Mouse (Mus musculus) urinary bladder, postnatal 4 days (tissue): ENCODE measurements around the gene Slc1a3.
"Not testable (repeated sequence)": the region's sequence is repeated elsewhere in the genome, so short reads cannot be mapped to it uniquely, and the experiment has no call there.

Experiments used
- DNase-seq, 2 experiments: peaks; one replicate each; pipeline ENCODE4 v3.0.0; 2021 to 2022; ENCODE audit warnings: low spot score in 2 of 2

The Slc1a3 gene

DNA sequence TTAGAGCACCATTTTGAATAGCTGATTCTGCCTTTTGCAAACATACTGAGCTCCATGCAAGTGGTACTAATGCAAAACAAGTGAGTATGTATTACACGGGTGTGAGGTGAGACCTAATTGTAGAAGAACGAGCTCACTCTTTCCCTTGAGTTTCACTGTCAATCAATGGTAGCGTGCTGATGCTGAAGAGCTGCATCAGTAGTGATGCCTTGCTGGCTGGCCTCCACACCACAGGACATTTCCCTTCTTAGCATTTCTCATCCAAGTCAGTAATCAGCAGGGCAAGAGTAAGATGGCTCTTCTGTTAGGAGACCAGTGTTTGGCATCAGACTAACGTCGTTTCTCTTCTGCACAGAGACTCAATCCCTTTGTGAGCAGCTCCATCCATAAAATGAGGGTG is 4.0 kb downstream of the Slc1a3 start:
- DNase-seq, result no peak

DNA sequence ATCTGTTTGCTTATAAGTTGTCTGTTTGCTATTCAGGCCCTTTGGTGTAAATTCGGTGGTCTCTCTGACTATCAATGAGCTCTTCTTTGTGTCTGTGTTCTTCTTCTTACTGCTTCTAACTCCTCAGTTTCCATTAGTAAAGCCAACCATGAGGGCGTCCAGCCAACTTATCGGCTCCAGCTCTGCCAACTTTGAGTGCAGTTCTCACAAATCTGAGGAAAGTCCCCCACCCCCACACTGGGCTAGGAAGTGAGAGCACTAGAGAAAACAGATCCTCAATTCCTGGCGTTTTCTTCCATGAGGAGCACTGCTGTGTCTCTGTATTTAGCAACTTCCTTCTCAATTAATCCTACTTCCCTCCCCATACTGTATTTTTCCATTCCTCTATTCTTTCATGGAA is 4.4 kb downstream of the Slc1a3 start:
- no peak for DNase-seq

DNA sequence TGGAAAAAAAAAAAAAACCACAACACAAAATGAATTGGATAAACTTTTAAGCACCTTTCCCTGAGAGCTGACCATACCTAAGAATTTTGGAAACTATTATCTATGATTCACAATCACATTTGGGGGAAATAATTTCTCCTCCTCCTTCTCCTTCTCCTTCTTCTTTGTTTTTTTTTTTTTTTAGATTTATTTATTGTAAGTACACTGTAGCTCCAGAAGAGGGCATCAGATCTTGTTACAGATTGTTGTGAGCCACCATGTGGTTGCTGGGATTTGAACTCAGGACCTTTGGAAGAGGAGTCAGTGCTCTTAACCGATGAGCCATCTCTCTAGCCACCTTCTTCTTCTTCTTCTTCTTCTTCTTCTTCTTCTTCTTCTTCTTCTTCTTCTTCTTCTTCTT is 5.0 kb downstream of the Slc1a3 start:
- DNase-seq, result not testable (repeated sequence)

DNA sequence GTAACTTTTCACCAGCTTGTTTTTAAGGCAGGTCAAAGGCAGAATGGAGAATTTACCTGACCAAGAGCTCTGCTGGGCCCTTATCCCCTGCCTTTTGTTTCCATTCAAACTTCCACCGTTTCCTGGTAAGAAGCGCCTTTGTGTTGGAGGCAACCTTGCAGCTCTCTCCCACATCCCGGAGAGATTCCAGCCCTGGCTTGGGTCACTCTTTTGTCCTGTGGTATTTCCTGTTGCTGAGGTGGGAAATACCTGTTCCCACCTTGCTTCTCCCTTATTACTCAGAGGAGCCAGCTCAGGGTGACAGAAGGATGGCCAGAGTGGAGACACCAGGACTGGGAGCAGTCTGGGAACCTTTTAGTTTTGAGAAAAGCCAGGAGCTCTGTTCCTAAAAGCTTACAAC is 12.6 kb downstream of the Slc1a3 start:
- no peak for DNase-seq

DNA sequence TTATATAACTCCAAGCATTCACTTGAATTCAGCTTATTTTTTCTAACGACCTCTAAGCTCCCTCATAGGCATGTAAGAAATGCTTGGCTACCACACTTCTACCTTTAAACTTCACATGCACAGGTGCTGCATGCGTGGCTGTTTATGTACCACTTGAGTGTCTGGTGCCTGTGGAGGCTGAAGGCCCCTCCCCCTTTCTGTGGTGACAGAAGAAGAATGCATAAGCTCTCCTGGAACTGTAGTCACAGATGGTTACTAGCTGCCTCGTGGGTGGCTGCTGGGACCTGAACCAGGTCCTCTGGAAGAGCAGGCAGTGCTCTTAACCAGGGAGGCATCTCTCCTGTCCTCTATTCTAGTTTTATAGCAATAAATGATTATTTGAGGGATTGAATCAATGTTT is 13.1 kb downstream of the Slc1a3 start:
- no peak for DNase-seq

DNA sequence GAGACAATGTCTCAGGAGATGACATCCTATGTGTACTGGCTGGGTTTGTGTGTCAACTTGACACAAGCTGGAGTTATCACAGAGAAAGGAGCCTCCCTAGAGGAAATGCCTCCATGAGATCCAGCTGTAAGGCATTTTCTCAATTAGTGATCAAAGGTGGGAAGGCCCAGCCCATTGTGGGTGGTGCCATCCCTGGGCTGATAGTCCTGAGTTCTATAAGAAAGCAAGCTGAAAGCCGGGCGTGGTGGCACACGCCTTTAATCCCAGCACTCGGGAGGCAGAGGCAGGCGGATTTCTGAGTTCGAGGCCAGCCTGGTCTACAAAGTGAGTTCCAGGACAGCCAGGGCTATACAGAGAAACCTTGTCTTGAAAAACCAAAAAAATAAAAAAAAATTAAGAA is 20.4 kb downstream of the Slc1a3 start:
- DNase-seq, result not testable (repeated sequence)

DNA sequence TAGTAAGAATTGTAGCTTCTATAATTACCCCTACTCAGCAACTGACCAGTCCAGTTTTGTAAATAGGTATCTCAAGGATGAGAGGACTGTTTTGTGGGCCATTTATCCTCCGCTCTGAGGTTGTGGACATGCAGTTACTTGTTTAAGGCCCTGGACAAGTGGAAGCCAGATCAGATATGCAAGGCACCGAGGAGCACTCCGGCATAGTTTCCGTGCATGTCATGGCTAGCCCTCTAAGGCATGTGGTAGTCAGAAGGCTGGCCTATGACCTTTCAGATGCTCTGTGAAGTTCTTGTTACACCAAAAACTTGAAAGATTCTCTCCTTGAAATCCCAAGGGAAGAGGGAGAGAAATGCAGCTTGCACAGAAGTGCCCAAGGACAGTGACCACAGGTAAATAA is 23.7 kb downstream of the Slc1a3 start:
- no peak for DNase-seq

DNA sequence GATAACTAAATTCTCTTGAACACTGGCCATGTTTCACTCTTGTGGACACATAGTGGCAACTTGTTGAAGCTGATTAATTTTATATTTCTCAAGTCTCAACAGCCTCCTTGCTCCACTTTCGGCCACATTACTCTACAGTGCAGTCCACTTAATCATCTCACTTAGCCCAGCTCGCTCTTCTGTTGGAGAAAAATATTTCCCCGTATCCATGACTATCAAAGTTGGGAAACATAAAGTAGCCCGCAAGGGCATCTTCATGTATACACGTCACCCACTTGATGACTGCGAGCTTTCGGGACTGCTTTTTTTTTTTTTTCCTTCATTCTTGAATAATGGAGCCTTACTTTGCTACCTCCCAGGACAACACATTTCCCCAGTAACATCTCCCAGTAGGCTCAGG is 25.1 kb downstream of the Slc1a3 start:
- no peak for DNase-seq

DNA sequence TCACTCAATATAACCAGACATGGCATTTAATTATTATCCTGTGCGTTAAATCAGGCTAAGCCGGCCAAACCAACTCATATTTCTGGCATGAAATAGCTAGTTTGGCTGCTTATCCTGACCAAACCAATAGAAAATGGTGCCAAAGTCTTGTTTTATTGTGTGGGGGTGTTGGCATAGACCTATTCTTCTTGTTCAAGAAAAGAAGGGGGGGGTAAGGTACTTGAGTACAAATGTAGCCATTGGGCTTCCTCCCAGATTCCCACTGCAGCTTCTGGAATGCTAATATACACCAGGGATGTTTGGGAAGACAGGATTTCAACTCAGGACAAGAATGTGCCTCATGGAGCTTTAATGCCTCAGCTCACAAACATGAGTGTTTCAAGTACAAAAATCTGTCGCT is 26.3 kb downstream of the Slc1a3 start:
- no peak for DNase-seq

DNA sequence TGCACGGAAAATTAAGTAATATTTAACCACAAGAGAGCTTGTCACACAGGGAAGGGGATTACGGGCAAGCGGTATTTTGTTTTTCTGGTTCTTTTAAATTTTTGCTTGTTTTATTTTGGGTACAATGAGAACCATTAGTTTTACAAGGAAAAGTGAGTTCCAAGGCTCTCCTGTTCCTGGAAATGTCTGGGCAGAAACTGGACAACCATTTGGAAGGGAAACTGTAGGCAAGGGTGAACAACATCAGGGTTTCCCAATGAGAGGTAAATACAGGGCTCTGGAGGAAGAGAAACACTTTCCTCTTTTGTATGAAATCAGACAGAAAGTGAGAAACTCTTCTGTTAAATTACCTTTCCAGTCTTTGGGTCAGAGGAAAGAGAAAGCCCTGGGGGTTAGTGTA is 27.7 kb downstream of the Slc1a3 start:
- DNase-seq, result no peak

DNA sequence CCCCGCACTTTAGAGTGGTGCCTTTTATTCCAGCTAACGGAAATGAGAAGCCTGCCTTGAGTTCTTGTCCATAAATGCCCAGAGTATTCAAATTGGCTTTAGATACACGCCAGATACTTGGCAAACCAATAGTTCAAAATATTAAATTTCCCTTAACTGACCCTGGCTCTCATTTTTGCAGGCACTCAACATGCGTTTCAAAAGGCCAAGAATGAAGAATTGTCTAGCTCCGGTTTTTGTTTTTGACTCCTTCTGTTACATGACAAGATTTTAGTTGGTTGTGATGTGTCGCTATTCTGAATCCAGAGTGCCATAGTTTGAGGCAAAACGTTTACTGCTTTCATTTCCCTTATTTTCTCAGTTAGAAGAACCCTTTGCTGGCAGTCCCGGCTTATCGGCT is 28.1 kb downstream of the Slc1a3 start:
- DNase-seq, result no peak

DNA sequence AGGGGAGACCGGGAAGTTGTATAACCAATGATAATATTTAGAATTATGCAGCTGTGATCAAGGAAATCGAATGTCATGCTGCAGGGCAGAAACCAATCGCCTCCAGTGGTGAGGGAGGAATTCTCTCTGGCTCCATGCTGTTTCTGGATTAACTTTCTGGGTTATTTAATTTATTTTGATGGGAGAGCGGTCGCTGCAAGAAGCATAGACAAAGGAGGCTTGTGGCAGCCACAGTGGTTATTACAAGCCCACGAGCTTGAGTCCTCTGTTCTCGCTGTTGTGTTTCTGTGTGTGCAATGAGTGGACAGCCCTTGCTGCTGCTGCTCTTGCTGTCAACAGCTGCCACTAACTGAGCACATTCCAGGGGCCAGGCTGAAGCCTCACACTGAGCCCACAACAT is 28.6 kb downstream of the Slc1a3 start:
- DNase-seq, result no peak

DNA sequence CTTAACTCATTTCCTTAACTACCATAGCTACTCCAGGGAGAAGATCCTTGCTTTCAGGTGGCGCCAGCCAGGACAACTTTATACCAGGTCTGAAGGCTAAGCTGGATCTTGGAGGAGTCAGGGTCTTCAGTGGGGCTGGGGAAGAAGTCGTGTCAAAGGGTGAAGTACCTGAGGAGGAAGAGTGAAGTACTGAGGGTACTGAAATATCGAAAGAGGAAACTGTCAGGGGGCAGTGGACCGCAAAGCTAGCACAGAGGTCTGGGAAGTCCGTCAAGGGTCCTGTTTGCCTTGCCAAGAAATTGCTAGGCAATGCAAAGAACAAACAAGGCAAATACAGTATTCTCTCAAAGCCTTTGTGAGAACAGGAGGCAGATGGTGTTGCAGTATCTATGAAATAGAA is 29.6 kb downstream of the Slc1a3 start:
- no peak for DNase-seq

DNA sequence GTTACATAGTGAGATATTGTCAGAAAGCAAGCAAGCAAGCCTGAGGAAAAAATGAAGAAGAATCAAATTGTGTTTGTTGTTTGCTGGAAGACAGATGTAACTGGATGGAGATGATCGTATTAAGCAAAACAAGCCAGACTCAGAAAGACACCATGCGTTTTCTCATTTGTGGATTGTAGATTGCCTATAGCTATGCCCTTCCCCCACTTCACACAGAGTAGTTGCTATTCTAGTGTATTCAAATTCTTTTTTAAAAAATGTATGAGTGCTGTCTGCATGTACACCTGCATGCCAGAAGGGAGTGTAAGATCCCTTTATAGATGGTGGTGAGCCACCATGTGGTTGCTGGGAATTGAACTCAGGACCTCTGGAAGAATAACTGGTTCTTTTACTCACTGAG is 33.6 kb downstream of the Slc1a3 start:
- DNase-seq, result no peak

DNA sequence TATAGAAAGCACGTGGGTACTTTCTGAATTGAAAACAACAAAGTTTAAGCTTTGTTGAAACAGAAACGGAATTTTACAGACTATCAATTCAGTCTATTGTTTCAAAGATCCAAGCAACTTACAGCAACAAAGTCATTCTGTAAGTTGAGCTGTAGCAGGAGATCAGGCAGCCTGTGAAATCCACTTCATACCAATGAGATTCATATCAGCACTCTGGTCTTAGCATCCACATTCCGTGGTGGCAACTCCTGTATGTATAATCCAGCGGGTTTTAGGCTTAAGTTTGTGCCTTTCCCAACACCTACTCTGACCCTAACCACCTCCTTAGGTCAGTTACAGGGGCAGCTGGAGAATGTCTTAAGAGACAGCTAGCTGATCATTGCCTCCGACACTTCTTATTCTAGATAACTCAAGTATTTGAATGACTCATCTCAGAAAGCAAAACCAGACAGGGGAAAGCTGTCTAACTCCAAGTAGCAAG is 34.3 kb downstream of the Slc1a3 start:
- no peak for DNase-seq

DNA sequence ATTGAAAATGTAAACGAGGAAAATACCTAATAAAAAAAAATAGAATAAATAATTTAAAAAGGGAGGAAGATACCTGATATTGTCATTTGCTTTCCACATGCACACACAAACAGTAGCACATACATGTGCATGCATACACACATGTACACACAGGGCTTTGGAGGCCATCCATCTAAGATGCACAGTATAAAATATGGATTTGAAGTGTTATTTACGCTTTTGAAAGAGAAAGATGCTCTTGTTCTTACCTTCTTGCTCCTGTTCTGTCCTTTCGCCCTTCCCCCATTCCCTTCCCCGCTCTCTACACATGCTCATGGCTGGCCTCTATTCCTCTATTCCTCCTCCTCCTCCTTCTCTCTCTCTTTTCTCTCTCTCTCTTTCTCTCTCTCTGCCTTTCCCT is 34.9 kb downstream of the Slc1a3 start:
- no peak for DNase-seq

DNA sequence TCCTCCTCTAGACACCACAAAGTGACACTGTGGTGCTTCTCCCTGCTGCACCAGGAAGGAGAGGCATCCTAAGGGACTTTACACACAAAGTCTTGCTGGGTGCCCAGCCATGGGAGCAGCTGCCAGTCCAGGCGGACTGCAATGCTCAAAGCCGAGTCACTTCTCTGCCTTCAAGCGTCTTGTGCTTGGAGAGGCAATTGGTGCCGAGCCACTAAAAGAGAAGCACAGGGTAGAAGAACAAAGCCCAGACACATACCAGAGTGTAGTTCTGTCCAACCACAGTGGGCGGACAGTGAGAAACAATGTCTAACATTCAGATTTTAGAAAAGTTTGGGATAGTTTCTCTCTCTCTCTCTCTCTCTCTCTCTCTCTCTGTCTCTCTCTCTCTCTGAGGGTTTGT is 38.0 kb downstream of the Slc1a3 start:
- DNase-seq, result no peak

DNA sequence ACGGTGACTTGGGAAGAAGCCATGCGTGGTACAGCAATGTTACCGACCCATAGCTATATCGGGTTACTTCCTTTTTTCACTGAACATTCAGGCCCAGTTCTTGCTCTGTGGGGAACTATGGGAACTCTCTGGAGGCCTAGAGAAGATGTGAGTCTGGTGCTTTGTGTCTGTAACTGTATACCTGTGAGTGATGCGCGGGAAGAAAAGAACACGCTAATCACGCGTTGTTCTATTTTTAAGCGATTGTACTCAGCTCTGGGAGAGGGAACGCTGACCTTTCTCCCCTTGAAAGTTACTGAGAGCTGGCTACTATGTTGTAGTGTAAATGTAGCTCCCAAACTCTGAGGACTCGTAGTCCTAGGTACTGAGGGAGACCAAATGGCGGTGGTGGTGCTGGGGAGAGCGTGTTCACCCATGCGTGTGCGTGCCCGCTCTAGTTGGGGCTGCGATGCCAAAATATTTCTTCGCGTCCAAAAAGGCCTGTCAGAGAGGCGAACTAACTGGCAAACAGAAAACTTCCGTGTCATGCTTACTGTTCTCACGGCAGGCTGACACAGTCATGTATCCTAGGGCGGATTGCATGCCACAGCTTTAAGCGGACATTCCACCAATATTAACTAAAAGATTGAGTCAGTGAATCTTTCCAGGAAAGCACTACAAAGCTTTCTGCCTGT is 42.6 kb downstream of the Slc1a3 start:
- no peak for DNase-seq

DNA sequence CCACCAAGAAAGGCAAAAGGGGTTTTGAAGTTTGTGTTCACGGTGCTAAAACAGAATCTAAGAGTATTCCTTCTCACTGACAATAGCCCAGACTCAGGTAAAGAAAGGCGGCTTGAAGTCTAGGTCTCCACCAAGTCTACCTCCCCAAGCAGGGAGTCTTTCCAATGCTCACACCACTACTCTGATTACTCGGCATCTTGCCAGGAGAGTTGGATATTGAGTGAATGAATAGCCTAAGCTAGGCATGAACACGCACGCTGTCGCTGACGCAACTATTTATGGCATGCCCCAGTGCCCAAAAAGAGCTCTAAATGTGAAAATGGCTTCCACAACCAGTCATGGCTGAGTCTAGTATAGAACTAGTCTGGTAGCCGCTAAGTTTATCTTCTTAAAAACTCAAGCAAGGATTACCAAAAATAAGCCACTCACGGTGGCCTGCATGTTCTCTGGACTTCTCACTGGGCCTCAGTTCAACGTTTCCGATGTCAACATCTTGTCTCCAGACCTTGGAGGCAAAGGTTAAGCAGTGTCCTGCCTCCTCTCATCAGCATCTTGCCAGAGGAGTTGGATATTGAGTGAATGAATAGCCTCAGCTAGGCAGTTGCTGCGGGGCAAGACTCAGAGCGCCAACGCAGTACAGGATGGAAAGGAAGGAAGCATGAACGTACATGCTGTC is 44.8 kb downstream of the Slc1a3 start:
- DNase-seq, result no peak

DNA sequence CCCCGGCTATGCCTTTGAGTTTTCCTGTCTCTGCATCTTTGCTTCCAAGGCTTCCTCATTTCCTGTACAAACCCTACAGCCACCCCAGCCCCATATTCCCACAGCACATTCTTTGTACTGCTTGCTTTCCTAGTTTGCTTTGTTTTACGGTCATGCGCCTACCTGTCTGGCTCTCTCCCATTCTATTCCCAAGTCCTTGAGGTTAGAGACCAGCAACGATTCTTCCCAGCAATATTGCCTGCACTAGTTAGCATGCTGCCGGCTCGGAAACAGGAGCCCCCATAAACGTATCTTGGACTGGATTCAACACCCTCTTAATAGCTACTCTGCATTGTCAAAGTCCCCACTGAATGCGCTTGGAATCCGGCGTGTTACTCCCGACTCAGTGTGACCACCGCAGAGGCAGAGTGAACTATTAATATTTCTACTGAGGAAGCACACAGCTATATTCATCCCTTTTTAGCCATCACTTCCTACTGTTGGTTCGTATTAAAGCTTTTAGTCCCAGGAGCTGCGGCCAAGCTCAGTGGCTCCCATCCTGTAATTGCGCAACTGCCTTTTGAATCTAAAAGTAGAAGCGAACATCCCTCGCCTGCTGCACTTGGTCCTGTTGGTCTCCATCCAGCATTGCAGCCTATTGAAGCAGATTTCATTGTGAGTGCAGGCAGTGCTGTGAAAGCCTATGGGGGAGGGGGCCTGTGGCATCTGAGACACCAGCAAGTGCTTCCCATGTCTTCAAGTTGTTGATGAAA is 47.0 kb downstream of the Slc1a3 start:
- DNase-seq, result no peak

DNA sequence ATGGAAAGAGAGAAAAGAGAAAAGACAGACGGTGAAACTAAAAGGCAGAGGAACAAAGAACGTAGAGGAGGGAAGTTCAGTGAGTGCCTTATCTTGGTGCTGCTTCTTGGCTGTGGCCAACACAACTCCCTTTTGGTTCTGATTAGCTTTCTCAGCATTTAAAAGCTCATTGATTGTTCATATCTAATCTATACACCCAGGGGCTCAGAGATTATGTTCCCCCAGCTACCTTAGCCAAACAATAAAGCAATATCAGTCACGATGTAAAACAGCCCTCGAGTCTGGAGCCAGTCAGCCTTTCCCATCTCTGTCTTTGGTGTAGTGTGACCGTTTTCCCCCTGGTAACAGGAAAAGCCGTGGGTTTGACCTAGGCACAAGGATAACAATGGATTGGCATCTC is 48.7 kb downstream of the Slc1a3 start:
- DNase-seq, result no peak

DNA sequence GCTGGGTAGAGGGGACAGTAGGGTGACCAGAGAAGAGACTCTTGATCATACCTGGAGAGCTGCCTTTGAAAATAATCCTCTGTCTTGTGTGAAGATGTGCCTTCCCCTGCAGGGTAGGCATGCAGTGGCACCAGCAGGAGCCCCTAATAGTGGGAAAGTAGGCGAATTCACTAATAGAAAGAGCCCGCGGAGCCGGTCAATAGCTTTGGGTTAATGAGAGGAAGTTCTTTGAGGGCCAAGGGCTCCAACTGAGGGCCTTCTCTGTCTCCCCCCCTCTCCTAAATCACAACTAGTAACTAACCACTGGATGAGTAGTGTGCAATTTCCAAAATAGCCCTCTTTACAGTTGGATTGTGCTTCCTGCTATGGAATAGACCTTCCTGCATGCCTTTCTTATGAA is 50.6 kb downstream of the Slc1a3 start:
- no peak for DNase-seq

DNA sequence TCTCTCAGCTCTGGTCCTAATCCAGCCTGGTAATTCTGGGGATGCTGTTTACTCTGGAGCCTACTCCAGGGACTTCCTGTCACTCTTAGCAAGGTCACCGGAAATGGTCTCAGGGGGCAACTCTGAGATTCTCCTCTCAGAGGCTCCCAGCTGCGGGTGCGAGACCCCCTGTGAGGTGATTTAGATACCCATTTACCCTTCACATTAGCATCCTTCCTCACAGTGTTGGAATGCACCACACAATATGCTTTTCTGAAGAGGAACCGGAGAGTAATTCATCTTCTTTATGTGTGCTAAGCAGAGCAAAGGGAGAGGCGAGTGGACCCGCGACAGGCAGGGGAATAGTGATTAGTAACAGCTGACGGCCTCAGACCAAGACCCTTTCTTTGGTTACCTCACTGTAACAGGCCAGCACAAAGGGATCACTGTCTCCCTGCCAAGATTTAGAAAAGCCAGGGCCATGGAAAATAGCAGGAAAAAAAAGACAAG is 51.0 kb downstream of the Slc1a3 start:
- no peak for DNase-seq
